Mouse (Mus musculus): ENCODE results near the gene Cul4a.

Cul4a gene

DNA sequence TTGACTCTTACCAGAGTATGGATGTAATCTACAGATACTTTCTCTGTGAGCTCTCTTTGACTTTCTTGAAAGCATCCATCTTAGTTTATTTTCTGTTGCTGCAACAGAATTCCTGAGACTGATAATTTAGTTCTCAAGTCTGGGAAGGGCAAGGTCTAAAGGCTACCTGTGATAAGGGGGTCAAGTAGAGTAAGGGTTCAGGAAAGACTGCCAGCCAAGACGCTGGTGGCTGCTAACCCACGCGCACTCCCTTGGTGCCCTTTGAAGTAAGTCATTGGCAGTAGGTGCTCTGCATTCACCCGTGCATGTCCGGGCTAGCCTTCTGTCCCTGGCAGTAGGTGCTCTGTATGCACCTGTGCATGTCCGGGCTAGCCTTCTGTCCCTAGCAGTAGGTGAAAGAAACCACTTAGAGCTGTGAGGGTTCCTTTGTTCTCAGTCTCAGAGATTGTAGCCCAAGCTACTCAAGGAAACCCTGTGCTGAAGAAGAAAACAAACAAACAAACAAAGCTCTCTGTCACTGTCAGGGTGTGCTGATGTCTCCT is 34.3 kb downstream of the Cul4a start:
- DNase-seq = no peak

DNA sequence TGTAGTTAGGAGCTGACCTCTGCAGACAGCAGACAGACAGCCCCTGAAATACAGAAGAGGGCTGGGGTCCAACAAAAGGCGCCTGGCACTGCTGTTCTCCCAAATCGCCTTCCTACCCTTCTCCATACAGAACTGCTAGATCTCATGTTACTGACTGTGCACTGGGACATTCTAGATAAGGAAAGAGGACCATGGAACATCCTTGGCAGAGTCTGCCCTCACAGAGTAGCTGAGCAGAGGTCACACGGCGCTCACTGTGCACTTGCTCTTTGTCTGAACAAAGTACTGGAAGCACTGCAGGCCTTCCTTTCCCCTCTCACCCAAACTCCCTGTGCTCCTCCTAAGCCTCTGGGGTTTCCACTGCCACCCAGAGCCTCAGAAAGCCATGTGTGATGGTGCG is 36.3 kb downstream of the Cul4a start:
- no peak for DNase-seq

DNA sequence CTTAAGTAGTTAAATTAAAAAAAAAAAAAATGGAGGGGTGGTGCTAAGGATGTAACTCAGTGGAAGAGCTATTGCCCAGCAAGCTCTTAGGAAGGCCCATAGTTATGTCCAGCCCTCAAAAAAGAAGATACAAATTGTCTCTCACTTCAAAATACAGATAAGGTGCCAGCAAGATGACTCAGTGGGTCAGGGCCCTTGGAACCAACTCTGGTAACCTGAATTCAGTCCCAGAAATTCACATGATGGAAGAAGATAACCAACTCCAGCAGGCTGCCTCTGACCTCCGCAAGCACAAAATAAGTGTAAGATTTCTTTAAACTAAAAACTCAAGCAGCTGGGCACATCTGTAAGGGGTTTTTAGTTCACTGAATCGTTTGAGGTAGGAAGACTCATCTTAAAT is 43.1 kb downstream of the Cul4a start:
- no peak for DNase-seq

DNA sequence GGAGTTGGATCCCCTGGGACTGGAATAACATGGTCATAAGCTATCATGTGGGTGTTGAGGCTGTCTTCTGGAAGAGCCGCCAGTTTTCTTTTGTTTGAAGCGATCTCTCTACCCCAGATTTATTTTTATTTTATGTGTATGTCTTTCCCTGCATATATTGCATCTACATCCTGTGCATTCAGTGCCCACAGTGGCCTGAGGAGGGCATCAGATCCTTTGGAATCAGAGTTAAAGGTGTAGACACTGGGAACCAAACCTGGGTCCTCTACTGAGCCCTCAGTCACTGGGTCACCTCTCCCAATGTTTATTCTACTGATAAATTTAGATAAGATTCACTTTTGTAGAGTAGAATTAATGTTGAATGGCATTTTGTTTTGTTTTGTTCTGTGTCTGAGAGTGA is 43.9 kb downstream of the Cul4a start:
- no peak for DNase-seq

DNA sequence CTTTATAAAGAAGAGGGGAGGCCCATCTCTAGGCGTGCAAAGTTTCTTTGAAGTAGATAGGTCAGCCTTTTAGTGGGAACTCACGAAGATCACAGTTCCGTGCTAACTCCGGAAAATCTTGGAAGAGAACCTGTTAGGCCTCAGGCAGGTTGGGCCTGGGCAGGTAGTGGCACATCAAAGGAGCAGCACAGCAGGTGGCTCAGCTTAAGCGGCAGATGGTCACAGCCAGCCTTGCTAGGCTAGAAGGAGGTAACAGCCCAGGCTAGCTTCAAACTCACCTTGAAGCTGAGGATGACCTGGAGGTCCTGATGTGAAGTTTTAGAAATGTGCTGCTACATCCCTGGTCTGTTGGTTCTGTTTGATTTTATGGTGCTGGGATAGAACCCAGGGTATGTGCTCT is 44.4 kb downstream of the Cul4a start:
- DNase-seq = no peak

DNA sequence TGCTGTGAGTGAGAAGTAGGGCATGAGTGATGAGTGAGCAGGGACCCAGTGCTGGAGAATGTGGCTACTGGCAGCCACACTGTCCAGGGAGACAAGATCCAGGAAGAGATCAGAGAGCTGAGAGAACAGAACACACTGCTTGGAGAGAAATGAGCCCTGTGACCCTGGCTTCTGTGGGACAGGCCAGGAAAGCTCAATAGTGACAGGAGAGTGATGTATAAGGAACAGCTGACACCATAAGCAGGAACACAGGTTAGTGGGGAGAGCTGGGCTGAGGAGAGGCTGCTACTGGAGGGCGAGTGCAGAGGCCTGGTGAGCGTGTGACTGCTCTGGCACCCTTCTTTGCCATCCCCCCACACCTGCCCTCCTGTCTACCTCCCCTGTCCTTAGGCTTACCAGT is 45.5 kb downstream of the Cul4a start:
- no peak for DNase-seq

DNA sequence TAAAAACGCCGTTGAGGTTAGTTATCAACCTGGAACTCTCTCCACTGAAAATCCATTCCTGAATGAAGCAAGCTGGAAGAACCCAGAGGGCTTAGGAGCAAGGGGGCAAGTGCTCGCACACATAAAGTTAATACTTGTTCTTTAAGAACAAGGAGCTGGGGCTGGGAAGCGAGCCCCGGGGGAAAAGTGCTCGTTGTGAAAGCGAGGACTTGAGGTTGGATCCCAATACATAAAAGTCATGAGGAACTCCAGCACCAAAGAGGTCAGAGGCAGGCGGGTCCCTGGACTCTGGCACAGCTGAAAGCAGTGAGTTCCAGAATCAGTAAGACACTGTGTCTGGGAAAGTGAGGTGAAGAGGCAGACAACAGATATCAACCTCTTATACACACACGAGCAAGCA is 48.7 kb downstream of the Cul4a start:
- DNase-seq = no peak

DNA sequence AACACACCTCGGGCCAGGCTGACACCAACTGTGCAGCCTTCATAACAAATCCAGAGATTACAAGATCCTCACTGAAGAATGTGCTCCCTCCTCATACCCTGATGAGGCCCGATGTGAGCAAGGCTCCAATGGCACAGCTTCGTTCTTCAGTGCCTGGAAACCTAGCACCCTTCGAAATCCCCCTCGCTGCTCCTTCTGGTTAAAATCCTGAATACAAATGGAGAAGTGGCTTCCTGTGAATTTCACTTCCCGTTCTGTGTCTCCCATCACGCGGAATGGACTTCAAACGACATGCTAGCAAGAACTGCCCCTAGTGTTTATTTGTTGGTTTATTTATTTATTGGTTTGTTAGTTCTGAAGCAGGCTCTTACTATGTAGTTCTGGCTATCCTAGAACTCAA is 49.9 kb downstream of the Cul4a start:
- DNase-seq = no peak

DNA sequence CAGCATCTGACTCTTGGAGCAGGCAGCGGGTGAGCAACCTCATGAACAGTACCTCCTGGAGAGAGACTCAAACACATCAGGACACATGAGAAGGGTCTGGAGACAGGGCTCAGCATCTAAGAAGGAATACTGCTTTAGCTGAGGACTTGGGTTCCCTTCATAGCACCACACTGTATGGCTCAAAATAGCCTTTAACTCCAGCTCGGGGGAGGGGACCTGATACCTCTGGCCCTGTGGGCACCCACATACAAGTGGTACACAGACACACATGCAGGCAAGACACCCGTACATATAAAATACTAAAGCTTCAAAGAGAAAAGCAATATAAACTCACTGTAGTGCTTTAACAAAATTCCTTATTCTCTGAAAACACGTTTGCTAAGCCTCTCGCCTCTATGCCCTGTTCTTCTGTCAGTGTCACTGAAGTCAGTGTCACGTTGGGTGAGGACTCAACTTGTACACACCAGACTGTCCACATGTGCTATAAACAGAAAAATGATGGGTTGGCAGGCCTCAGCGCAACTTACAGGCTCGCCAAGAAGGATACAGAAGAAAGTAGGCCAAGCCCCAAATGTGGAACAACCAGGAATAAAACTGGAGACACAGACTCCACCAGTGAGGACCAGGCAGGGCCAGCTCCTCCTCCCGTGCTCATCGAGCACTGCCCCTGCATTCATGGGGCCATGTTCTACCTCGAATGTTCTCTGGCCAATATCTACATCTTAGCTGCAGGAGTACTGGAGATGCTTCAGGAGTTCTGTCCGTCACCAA is 51.1 kb downstream of the Cul4a start:
- DNase-seq = no peak

DNA sequence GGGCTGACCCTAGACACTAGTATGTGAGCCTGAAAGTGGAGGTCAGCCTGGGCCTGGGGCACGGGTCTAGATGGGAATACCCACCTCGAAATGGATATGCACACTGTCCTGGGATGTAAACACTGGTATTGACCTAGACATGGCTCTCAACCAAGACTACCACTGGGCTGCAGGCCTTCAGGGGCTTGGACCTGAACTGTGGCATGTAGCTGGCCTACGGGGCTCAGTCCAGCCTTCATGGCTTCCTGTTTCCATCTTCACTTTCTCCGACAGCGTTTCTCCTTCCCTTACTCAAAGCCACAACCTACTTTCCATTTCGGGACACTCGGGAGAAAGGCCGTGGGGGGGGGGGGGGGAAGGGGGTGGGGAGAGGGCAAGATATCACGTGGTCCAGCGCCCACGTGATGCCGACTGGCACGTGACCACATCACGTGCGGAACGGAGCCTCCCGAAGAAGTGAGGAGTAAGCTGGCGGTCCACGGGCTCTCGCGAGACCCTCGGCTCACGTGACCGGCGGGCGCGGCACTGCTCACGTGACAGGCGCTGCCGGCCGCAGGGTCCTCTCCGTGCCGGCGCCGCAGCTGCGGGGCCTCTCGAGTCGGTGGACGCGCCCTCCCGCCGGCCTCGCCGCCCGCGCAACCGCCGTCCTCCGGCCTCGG is 53.4 kb downstream of the Cul4a start, which contains the start of gene Lamp1:
TSS of gene Lamp1 (plus strand) at position 444 of the 659 bp plus-strand sequence.
- peak; percentile 99 for DNase-seq

DNA sequence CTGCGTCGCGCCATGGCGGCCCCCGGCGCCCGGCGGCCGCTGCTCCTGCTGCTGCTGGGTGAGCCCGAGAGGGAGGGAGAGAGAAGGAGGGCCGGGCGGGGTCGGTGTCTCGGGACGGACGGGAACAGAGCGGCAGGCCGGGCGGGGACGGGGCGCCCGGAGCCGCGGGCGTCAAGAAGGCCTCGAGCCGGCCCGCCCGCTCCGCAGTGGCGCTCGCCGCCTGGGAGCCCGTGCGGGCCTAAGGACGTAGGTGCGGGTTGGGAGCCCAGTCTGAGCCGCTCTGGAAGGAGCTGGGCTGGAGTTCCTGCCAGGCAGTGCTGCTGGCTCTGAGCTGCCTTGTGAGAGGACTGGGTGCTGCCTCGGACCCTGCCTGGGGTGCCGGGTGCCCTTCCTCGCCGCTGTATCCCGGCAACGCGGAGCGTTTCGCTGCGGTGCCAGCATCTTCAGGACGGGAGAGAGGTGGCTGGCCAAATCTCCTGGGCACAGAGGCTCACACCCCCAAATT is 54.0 kb downstream of the Cul4a start:
- no peak for DNase-seq

DNA sequence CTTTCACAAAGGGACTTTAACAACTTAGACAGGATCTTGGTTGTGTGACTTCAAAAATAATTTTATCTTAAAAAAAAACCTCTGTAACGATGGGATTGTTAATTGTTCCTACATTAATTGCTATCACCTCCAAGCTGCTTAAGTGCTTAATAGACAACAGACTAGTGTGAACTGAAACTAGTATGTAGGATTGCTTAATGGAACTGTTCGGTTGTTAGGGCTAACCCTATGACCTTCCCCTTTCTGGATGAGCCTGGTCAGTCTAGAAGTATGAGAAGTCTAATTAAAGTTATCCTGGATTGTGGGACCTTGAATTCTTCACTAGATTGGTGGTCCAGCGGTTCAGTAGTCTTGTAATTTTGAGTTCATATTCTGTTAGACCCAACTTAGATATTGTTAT is 55.3 kb downstream of the Cul4a start:
- no peak for DNase-seq

DNA sequence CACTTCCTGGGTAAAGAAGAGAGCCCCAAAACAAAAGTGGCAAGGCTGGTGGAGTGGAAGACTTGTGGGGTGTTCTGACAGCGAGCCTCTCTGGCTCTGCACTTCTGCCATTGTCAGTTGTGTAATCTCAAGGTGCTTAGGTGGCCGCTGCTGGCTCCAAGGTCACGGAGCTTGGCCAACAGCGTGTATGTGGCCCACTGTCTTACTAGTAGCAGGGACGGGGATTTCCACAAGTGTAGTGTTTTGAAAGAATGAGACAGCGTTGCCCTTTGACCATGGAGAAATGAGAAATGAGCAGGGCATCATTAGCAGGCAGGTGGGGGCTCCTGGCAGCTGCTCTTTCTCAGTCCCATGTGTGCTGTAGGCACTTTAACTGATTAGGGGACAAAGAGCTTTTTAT is 56.7 kb downstream of the Cul4a start:
- no peak for DNase-seq

DNA sequence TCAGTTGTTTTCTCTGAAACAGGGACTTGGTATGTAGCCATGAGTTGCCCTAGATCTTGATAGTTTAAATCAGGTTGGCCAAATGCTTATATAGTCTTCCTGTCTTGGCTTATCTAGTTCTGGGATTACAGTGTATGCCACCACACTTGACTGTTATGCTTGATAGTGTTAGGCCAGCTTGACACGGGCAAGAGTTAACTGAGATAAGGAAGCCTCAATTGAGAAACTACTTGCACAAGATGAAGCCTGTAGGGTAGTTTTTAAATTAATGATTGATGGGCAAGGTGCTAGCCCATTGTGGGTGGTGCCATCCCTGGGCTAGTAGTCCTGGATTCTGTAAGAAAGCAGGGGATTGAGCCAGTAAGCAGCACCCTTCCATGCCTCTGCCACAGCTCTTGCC is 58.1 kb downstream of the Cul4a start:
- DNase-seq = no peak

DNA sequence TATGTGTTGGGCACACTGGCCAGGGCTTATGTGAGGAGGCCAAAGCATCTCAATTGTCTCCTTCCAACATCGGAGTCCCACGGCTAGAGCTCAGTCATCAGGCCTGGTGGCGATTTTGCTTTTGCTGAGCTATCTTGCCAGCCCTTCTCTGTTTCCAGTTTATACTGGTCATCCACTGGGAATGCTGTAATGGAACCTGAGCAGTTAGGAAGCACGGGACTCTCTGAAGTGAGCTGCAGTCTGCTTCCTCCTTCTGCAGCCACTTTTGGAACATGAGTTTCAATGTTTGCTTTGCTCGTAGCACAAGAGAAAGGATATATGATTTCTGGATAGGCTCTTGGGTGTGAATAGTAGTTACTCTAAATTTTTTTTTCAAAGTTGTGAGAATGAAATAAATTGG is 58.9 kb downstream of the Cul4a start:
- DNase-seq = no peak

DNA sequence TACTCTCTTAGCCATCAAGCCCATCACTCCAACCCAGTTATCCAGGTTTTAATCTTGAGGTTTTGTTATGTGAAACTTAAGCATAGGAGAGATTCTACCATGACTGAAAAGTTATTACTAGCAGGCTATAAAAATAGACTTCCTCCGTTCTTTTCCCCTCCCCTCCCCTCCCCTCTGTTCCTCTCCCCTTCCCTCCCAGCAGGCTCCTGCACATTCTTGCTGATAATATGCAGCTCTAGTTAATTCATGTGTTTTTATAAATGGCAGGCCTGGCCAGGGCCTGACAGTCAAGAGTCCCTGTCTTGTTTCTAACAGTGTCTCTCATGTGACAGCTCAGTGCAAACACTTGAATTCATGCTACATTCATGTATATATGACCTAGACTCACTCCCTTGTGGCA is 65.1 kb downstream of the Cul4a start:
- no peak for DNase-seq

DNA sequence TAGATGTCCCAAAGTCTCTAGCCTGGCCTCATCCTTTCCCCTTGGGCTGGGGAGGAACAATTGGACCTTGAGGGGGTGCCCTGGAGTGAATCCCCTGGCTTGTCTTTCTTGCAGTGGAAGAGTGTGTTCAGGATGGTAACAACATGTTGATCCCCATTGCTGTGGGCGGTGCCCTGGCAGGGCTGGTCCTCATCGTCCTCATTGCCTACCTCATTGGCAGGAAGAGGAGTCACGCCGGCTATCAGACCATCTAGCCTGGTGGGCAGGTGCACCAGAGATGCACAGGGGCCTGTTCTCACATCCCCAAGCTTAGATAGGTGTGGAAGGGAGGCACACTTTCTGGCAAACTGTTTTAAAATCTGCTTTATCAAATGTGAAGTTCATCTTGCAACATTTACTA is 68.9 kb downstream of the Cul4a start:
- no peak for DNase-seq

DNA sequence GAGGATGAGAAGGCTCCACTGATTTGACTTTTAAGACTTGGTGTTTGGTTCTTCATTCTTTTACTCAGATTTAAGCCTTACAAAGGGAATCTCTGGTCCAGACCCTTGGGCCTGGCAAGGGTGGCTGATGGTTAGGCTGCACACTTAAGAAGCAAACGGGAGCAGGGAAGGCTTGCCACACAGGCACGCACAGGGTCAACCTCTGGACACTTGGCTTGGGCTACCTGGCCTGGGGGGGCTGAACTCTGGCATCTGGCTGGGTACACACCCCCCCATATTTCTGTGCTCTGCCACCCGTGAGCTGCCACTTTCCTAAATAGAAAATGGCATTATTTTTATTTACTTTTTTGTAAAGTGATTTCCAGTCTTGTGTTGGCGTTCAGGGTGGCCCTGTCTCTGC is 69.4 kb downstream of the Cul4a start:
- DNase-seq = no peak

DNA sequence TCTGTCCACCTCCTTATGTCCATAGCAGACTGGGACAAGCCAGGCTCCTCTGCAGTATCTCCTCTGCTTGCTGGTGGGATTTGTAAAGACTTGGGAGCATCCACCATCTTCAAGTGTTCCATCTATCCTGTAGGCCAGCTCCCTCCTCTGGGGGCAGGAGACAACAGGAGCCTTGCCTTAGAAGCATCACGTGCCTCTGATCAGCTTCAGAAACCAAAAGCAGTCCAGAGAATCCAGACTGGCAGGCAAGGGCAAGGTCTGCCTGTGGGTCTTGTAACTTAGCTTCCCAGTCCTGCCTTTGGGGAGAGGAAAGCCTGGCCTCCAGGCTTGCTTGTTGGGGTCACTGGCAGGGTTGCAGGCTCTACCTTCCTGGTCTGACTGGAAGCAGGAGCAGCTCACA is 70.2 kb downstream of the Cul4a start:
- no peak for DNase-seq

DNA sequence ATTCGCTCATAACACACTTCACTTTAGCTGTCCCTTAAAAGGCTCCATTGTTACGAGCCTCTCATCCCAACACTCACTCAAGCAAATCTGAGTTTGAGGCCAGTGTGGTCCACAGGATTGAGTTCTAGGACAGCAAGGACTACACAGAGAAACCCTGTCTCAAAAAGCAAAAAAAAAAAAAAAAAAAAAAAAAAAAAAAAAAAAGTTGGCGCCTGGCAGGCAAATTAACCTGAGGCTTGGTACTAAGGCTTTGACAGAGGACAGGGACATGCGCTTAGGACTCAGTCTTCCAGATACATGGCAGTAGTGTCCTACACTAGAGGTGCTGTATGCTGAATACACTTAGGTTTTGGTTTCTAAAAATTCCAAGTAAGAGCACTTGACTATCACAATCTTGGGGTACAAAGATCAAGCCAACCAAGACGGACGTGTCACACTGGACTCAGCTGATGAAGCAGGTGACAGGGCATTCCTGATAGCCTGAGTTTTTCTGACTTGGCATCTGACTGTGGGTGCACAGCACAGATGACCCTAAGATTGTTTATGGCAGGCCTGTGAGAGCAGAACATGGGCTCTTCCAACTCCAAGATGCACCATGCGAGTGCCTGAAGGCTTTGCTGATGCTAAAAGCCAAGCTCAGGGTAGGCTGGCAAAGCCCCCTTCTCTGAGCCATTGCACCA is 71.9 kb downstream of the Cul4a start:
- no peak for DNase-seq

DNA sequence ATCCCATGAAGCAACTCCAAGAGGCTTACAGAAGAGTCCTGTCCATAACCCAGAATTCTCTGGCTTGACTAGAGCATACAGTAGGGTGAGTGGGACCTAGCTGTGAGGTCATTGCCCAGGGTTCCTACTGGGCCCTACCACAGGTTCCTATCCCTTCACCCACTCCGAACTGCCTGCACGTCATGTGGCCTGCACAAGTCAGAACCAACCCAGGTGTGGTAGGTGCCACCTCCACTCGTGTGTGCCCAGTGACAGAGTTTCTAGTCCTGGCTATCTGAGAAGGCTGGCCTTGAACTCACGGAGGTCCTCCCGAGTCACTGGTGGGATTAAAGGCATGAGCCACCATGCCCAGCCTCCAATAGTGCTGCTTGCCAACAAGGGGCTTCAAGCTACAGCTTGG is 72.7 kb downstream of the Cul4a start:
- no peak for DNase-seq

DNA sequence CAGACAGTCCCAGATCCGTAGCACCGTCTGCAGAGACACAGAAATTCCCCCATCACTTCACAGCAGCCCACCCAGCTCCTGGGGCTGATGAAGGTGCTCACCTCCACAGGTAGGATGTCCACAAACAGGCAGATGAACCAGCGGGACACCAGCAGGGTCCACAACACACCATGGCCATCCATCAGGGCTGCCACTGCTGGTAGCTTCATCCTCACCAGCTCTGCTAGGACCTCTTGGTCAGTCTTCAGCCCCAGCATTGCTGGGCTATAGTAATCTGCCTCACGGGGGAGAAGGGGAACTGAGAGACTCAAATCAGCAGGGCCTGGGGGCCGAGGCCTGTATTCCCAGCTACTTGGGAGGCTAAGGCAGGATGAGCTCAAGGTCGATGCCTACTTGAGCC is 74.1 kb downstream of the Cul4a start:
- no peak for DNase-seq

DNA sequence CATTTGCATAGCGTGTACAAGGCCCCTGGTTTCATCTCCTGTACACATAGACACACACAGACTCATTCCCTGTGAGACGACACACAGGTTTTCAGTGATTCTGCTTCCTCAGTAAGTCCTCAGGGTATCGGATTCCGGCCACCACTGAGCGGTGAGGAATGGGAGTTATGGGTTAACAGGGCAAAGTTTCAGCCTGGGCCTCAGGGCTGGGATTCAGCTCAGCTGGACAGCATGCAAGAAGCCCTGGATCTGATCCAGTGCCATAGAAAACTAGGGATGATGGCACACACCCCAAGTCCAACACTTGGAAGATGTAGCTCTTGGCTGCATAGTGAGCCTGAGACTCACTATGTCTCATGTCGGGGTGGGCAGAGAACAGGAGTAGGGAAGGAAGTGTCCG is 74.5 kb downstream of the Cul4a start:
- DNase-seq = no peak

DNA sequence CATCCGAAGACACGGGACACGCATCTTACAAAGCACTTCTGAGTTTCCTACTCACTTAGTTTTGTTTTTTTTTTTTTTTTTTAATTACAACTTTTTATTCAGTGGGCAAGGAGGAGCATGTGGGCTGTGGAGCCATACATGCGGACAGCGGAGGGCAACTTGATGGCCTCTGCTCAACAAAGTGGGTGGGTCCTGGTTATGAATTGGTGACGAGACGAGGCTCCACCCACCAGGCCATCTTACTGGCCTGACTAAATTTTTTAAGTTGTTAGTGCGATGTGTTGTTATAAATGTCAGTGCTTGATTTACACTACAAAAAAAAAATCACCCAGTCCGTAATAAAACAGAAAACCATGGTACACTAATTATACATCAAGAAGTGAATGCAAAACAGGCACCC is 75.0 kb downstream of the Cul4a start:
- no peak for DNase-seq
